Mouse (Mus musculus) C2C12 (cell line): ENCODE data around the gene Stxbp4. TPM values are rescaled to one million over a fixed set of nuclear protein-coding genes. Genes with fewer than 3 reads are reported as not detected.

Experiments used
- H3K27me3 ChIP-seq: one replicate; pipeline ENCODE4 v1.6.1; 2011; ENCODE audit not compliant: control insufficient read depth, insufficient read depth, insufficient read length
- H3K36me3 ChIP-seq: one replicate; pipeline ENCODE4 v1.6.1; 2011; ENCODE audit not compliant: control insufficient read depth, insufficient read depth
- H3K4me3 ChIP-seq: one replicate; pipeline ENCODE4 v1.5.1; 2011; ENCODE audit warnings: mild to moderate bottlenecking, control low read depth; ENCODE audit not compliant: poor library complexity, insufficient read depth, severe bottlenecking
- H3K79me2 ChIP-seq: one replicate; pipeline ENCODE4 v1.6.1; 2011; ENCODE audit not compliant: control insufficient read depth, insufficient read depth
- H3K79me3 ChIP-seq: one replicate; pipeline ENCODE4 v1.6.1; 2011; ENCODE audit warnings: low read depth, control low read depth
- H3ac ChIP-seq: one replicate; pipeline ENCODE3; 2011; ENCODE audit warnings: low read depth; ENCODE audit not compliant: control insufficient read depth, insufficient read length
- CEBPB ChIP-seq: IDR thresholded peaks from one replicate; pipeline ENCODE4 v1.6.1; 2011; ENCODE audit warnings: low read depth, mild to moderate bottlenecking, control low read depth, moderate library complexity
- CTCF ChIP-seq: IDR thresholded peaks from one replicate; pipeline ENCODE4 v1.5.1; 2011; ENCODE audit not compliant: control insufficient read depth, insufficient read depth, insufficient read length
- FOSL1 ChIP-seq: IDR thresholded peaks from one replicate; pipeline ENCODE4 v1.8.0; 2011; ENCODE audit warnings: mild to moderate bottlenecking, low read length; ENCODE audit not compliant: poor library complexity, insufficient read depth, severe bottlenecking
- MAX ChIP-seq: IDR thresholded peaks from one replicate; pipeline ENCODE4 v1.6.1; 2011; ENCODE audit warnings: mild to moderate bottlenecking, control low read depth
- MYOD1 ChIP-seq: IDR thresholded peaks from one replicate; pipeline ENCODE4 v1.6.1; 2011; ENCODE audit warnings: low read depth; ENCODE audit not compliant: control insufficient read depth, insufficient read length
- MYOG ChIP-seq: IDR thresholded peaks from one replicate; pipeline ENCODE4 v1.6.1; 2011; ENCODE audit not compliant: control insufficient read depth, insufficient read length; ENCODE audit errors: extremely low read depth
- USF1 ChIP-seq: IDR thresholded peaks from one replicate; pipeline ENCODE4 v1.6.1; 2011; ENCODE audit warnings: low read depth, mild to moderate bottlenecking, control low read depth, moderate library complexity
- polyA plus RNA-seq: library from polyadenylated mRNA; unstranded; fragments of >200 nt; fragmentation: generic; extraction: Trizol; gene quantifications from one replicate; pipeline ENCODE4 v1.2.1, GENCODE M21; 2012; ENCODE audit warnings: missing spikeins

Gene Stxbp4
- polyA plus RNA-seq, 1 experiment: 3.7 TPM

DNA sequence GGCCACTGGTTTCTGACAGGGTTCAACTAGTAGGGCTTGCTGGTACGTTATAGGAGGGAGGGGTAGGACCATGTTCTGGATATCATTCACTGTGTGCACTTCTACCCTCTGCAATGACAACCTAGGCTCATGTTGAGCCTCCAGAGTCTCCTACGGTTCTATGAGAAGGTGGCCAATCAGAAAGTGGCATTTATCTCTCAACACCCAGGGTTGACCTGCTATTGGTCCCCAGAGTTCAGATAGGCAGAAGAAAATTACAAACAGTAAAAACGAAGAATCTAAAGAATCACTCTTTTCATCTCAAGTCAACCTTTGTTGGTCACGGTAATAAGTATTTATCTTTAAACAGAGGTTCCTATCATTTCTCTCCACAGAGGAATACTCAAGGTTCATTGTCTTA is 29.0 kb upstream of the Stxbp4 start:
- Histone ChIP-seq H3K79me2 (no peaks in the 10 kb centered on the region), H3K4me3 (no peak overlapping the region)

DNA sequence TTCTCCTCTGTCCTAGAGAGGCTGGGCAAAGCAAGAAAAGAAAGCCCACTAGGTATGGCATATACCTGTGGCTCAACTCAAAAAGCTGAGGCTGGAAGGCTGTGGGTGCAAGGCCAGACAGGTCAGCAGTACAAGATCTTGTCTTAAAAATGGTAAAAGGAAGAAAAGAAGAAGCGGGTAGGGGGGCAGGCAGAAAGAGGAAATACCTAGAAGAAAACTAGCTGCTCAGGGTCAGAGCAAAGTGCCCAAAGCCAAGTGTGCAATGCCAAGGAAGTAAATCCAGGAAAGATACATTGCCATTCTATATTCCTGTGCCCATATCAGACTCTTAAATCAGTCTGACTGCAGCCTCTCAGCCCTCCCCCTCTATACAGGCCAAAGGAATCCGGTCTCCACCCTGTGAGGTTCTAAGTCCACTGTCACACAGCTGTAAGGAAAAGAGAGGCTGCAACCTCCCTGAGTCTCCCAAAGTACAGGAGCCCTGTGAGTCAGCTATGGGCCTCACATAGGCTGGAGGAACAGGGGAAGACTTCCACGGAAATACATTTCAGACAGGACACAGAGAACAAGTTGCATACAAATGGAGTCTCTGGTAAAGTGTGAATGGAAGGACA is 28.4 kb upstream of the Stxbp4 start:
- TF ChIP-seq MYOG: no peak
- TF ChIP-seq FOSL1: no peak
- no peak for TF ChIP-seq USF1
- TF ChIP-seq CTCF: no peak
- TF ChIP-seq MAX: no peak
- TF ChIP-seq CEBPB: no peak
- no peak for TF ChIP-seq MYOD1
- Histone ChIP-seq H3K79me3 (no peaks in the 10 kb centered on the region), H3K27me3 (no peaks in the 10 kb centered on the region), H3K36me3 (no peaks in the 10 kb centered on the region), H3K79me2 (no peaks in the 10 kb centered on the region), H3ac (no peak overlapping the region), H3K4me3 (no peak overlapping the region)

More for the DNA sequence above, 29.0 kb upstream of the Stxbp4 start:
- TF ChIP-seq CTCF (no peak), CEBPB (no peak), MYOD1 (no peak)
- no peaks in the 10 kb centered on the region for H3K36me3 ChIP-seq
- no peaks in the 10 kb centered on the region for H3K27me3 ChIP-seq
- H3ac ChIP-seq: no peak overlapping the region
- H3K79me3 ChIP-seq: no peaks in the 10 kb centered on the region

DNA sequence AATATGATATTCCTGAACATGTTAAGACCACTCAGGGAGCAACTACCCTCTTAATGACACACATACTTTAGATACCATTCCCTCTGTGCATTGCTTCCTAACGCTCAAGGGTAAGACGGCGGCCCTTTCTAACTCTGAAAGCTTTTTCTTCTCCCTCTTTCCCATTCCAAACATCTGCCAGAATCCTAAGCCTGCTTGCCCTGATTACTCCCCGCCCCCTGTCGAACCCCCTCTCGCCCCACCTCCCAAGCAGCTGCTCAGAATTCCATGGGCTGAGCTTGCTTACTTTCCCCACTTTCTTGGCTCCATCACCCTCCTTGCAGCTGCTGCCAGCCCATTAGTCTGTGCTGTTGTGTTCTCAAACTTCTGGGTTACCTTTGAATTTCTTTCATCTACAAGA is 27.3 kb upstream of the Stxbp4 start:
- Histone ChIP-seq H3ac (no peak overlapping the region), H3K4me3 (no peak overlapping the region), H3K79me2 (no peaks in the 10 kb centered on the region), H3K36me3 (no peaks in the 10 kb centered on the region), H3K79me3 (no peaks in the 10 kb centered on the region), H3K27me3 (no peaks in the 10 kb centered on the region)
- TF ChIP-seq CEBPB: no peak
- TF ChIP-seq USF1: no peak
- no peak for TF ChIP-seq MAX
- TF ChIP-seq MYOD1: no peak
- TF ChIP-seq FOSL1: no peak
- no peak for TF ChIP-seq MYOG
- no peak for TF ChIP-seq CTCF

DNA sequence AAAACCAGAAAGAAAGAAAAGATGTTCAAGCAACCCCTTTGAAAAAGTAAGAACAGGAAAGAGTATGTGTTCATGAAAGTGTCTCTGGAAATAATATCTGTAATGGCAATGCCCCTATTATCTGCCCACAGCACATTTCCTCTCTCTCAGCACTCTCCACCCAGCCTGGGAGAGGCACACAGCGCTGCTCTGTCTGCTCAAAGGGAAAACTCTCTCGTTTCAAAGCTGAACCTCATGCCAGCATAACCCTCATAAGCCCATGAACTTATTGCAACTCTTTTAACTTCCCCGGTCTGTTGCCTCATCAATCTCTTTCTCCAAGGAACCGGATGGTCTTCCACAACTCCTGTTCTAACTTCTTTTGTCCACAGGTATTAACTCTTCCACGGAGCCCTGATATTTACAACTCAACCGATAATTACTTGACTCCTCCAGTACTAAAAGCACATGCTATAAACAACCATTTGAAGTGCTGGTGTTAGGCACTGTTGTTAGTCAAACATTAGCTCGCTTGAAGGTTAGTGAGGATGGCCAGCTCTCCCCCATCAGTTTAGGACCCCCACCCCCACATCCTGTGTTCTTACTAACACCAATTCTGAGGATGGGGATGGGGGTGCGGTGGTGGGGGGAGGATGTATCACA is 26.6 kb upstream of the Stxbp4 start:
- no peaks in the 10 kb centered on the region for H3K79me3 ChIP-seq
- TF ChIP-seq MYOG: no peak
- no peak for TF ChIP-seq USF1
- no peak overlapping the region for H3ac ChIP-seq
- H3K36me3 ChIP-seq: no peaks in the 10 kb centered on the region
- no peaks in the 10 kb centered on the region for H3K79me2 ChIP-seq
- no peak overlapping the region for H3K4me3 ChIP-seq
- no peaks in the 10 kb centered on the region for H3K27me3 ChIP-seq

GRCm38 (mm10) chr11:90663618-90664297 is 25.9 kb upstream of the Stxbp4 start:
- Histone ChIP-seq H3K36me3 (no peaks in the 10 kb centered on the region), H3K27me3 (no peaks in the 10 kb centered on the region), H3ac (no peak overlapping the region), H3K4me3 (no peak overlapping the region), H3K79me2 (no peaks in the 10 kb centered on the region), H3K79me3 (no peaks in the 10 kb centered on the region)
- TF ChIP-seq MAX (no peak), MYOG (no peak), CTCF (no peak), FOSL1 (no peak), USF1 (no peak), MYOD1 (no peak), CEBPB (no peak)

- Histone ChIP-seq H3ac (no peak overlapping the region), H3K36me3 (no peaks in the 10 kb centered on the region), H3K4me3 (no peak overlapping the region), H3K79me3 (no peaks in the 10 kb centered on the region), H3K27me3 (no peaks in the 10 kb centered on the region), H3K79me2 (no peaks in the 10 kb centered on the region)
- TF ChIP-seq MYOD1: no peak
- no peak for TF ChIP-seq CTCF
- no peak for TF ChIP-seq FOSL1
- no peak for TF ChIP-seq USF1
- TF ChIP-seq CEBPB: no peak
- no peak for TF ChIP-seq MAX
- no peak for TF ChIP-seq MYOG
Measured at GRCm38 (mm10) chr11:90663052-90663451, 25.2 kb upstream of the Stxbp4 start.
